Mouse (Mus musculus): Measurements from ENCODE around the gene Pla2g6. TPM values are rescaled to one million over a fixed set of nuclear protein-coding genes. Genes with fewer than 3 reads are reported as not detected.
A peak's percentile ranks its signal among the peaks of the same experiment; 100 is the strongest.

Pla2g6 gene
- total RNA-seq, 2 experiments from 2014 or later, result 11.5 to 15.7 TPM

DNA sequence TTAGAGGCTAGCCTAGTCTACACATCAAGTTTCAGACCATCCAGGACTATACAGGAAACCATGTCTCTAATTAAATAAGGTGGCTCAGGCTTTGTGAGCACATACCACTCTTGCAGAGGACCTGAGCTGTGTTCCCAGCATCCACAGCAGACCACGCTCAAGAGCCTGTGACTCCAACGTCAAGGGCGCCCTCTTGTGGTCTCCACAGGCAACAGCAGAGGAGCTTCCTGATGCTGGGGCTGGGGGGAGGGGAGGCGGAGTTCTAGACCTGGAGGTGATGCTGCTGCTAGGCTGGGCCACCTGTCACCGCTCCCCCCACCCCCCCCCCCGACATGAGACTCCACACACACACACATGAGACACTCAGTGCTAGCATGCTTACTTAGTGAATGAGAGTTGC lies 48.0 kb downstream of the Pla2g6 start:
- no peak for DNase-seq (ENCODE audit: low spot score in 2 of 2)

DNA sequence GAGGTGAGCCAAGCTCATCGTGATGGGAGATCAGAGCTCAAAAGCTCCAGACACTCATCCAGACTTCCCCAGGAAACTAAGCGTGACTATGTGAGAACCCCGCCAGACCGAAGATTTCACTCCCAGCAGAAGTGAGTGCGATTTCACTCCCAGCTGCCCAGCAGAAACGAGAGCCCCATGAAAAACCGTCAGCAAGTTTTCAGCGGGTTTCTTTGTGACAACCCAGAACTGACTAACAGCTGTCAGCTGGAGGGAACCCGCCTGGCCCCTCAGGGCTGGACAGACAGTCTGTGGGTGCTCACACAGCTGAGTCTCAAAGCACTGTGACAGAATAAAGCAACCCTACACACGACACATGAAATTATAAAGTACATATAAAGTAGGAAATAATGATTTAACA lies 50.5 kb downstream of the Pla2g6 start:
- no peak for DNase-seq (ENCODE audit: low spot score in 2 of 2)

DNA sequence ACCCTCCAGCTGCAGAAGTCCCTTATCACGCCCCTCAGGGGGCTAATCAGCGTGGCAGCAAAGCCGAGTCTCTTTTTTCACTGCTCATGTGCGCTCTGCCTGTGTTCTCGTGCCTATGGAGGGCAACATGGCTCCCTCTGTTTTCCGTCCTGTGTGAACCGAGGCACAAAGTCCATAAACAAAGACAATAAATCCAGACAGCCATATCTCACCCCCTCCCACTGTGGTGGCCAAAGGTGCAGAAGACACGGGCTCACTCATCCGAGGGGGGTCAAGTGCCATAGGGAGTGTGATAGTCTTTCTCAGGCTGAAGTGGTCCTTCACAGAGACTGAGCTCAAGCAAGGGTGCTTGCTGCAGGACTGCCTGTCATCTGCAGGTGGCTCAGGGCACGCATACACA lies 55.2 kb downstream of the Pla2g6 start:
- DNase-seq (ENCODE audit: low spot score in 2 of 2), result no peak

GRCm38 (mm10) chr15:79271124-79271746 lies 57.0 kb downstream of the Pla2g6 start:
- DNase-seq (ENCODE audit: low spot score in 2 of 2), result no peak

- DNase-seq (ENCODE audit: low spot score in 2 of 2), result peak; percentile 51 to 73
Measured at GRCm38 (mm10) chr15:79270317-79271123, 57.7 kb downstream of the Pla2g6 start.

DNA sequence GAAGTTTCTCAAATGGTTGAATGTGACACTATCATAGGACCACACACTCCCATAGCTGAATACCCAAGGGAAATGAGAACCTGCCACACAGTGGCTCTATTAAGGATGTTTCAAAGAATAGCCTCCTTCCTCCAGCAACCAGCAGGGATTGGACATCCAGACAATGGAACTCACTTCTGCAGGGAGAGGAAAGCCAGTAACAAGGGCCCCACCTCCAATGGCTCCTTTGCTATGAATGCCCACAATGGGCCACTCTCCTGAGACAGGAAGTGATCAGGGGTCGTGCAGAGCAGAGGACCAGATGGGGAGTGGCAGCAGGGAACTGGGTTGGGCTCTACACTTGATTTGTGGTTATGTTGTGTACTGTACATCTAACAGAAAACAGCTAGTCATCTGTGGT lies 59.7 kb downstream of the Pla2g6 start:
- no peak for DNase-seq (ENCODE audit: low spot score in 2 of 2)

DNA sequence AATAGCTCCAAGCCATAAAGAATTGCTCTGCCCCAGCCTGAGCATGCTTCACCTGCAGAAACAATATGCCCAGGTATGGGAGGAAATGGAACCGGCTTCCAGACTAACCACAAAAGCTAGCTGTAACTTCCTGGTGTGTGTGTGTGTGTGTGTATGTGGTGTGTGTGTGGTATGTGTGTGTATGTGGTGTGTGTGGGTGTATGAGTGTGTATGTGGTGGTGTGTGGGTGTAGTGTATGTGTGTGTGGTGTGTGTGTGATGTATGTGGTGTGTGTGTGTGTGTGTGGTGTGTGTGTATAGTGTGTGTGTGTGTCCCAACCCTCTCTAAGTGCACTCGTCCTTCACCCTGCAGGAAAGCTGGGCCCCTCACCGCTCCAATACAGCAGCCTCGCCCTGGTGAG lies 62.8 kb downstream of the Pla2g6 start:
- no peak for DNase-seq (ENCODE audit: low spot score in 2 of 2)

DNA sequence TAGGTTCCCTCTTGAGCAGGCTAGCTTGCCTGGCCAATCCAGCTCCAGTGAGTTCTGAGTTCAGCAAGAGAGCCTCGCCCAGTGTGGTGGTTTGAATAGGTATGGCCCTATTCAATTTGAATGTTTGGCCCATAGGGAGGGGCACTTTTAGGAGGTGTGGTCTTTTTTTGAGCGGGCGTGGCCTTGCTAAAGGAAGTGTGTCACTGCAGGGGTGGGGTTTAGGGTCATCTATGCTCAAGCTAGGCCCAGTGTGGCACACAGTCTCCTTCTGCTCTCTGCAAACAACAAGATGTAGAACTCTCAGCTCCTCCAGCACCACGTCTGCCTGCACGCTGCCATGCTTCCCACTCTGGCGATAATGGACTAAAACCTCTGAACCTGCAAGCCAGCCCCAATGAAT lies 64.5 kb downstream of the Pla2g6 start:
- no peak for DNase-seq (ENCODE audit: low spot score in 2 of 2)

DNA sequence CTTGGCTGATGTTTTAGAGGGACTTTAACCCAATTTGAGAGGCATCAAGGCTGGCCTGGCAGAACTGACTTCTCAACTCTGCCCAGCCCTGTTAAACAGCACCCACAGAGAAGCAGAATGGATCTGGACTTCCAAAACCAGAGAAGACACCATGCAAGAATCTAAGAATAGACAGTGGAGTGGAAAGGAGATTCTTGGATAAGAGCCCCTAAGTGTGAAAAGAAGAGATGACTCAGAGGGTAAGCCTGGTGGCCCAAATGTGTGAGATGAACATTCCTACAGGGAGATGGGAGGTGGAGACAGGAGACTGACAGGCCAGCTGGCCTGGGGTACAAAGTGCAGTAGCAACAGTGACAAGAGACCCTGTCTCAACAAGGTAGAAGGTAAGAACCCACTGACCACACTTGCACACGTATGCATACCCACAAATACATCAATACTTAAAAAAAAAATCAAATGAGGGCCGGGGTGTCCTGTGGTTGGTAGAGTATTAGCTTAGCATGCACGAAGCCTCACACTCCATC lies 65.3 kb downstream of the Pla2g6 start:
- DNase-seq (ENCODE audit: low spot score in 2 of 2), result no peak

- DNase-seq (ENCODE audit: low spot score in 2 of 2), result no peak
Measured at GRCm38 (mm10) chr15:79262375-79262774, 65.8 kb downstream of the Pla2g6 start.

DNA sequence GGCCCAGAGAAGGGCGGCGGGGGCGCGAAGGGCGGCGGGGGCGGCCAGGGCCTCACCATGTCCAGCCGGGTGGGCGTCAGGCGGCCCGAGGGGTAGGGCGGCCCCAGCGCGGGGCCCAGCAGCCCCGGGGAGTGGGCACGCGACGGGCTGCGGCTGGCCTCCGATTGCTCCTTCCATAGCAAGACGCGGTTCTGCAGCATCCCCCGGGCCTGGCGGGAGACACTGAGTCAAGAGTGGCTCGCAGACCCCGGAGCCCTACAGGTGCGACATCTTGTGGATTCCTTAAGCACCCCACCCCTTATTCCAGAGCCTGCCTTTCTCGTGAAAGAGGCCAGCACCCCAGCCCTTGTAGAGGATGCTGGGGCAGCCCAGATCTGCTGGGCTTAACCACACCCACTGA lies 66.4 kb downstream of the Pla2g6 start:
- DNase-seq (ENCODE audit: low spot score in 2 of 2), result no peak

GRCm38 (mm10) chr15:79261095-79261725 lies 67.0 kb downstream of the Pla2g6 start:
- DNase-seq (ENCODE audit: low spot score in 2 of 2), result no peak

- DNase-seq (ENCODE audit: low spot score in 2 of 2), result no peak
Measured at GRCm38 (mm10) chr15:79258521-79258920, 69.7 kb downstream of the Pla2g6 start.

DNA sequence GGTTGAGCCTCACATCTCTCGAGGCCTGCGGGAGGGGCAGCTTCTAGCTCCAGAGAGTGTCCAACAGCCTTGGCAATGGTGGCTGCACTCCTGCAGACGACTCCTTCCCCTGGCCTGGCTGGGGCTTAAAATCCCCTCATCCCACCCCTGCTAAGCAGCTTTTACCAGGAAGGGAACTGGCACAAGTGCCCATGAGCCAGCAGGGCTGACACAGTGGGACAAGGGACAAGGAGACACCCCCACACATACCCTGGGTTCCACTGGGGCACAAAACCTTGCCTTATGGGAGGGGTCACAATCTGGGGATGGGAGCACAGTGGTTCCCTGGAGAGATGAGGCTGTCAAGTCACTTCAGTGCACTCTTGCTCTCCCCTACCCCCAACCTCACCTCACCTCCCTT lies 73.5 kb downstream of the Pla2g6 start, which contains the start of gene Slc16a8:
Slc16a8 (minus strand) TSS at position 101 of the 400 bp plus-strand sequence.
- DNase-seq (ENCODE audit: low spot score in 2 of 2), result no peak

DNA sequence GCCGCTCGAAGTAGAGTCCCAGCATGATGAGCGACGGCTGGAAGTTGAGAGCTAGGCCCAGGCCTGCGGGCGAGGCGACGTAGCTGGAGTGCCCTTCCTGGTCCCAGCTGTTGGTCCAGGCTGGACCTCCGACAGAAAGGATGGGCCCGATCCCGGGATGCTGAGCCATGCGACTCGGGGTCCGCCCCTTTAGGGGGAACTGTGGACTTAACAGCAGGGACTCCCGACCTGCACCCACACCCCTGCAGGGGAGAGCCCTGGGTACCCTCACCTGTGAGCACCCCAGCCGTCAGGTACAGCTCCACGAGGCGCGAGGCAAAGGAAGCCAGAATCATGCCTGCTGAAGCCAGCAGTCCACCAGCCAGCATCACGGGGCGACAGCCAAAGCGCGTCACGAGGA lies 75.6 kb downstream of the Pla2g6 start:
- no peak for DNase-seq (ENCODE audit: low spot score in 2 of 2)

DNA sequence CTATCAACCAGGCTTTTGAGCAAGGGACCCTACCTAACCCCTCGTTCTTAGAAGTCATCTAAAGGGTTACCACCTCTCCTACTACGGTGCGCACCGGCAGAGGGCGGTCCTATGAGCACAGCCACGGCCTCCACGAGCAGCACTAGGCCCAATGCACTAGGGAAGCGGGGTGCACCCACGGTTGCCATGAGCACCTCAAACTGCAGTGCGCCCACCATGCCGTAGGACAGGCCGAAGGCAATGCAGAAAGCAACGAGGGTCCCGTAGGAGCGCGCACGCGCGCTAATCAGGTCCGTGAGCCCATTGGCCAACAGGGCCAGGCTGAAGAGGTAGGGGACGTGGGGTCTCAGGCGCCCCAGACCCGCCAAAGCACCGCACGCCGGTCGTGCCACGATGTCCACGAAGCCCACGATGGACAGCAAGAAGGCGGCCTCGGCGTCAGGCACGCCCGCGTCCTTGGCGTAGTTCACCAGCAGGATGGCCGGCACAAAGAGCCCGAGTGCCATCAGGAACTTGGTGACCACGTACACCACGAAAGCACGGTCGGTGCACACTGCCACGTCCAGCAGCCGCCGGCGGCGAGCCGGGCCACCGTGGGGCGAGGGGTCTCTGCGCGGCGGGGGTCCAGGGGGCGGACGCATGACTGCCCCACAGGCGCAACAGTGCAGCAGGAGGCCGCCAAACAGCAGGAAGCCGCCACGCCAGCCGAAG lies 76.3 kb downstream of the Pla2g6 start:
- DNase-seq (ENCODE audit: low spot score in 2 of 2), result no peak

DNA sequence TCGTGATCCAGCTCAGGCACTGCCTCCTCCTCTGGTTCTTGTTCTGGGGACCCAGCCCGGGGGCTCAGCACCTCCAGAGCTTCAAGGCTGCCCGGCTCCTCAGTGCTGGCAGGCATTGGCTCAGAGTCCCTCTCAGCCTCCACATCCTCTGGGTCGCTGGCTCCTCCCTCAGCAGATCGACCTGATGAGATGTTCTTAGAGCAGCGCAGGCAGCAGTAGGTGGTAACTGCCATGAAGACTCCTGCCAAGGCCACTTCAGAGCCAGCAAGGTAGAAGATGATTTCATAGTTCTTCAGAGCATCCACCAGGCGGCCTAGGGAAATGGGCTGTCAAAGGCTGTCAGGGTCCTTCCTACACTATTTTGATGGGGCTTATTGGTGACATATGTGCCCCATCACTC lies 77.0 kb downstream of the Pla2g6 start:
- DNase-seq (ENCODE audit: low spot score in 2 of 2), result no peak

DNA sequence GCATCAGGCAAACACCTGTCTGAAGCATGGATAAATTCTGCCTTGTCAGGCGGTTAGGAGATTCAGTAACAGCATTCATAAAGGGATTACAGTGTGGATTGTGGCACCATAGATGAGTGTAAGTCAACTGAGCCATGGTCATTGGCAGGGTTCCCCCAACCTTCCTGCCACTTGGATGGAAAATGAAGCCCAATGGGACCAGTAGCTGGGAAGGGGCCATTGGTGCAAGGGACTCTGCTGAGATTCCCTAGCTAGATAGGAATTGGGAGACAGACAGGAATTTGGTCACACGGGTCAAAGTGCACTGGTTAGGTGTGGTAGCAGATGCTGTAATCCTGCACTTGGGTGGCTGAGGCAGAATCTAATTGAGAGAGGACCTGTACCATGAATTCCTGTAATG lies 78.0 kb downstream of the Pla2g6 start:
- DNase-seq (ENCODE audit: low spot score in 2 of 2), result no peak

GRCm38 (mm10) chr15:79245321-79245720 lies 82.9 kb downstream of the Pla2g6 start:
- no peak for DNase-seq (ENCODE audit: low spot score in 2 of 2)

GRCm38 (mm10) chr15:79244071-79244893 lies 83.9 kb downstream of the Pla2g6 start:
- no peak for DNase-seq (ENCODE audit: low spot score in 2 of 2)

All from gastrocnemius, postnatal 4 days (tissue).